10 mouse cellular contexts compared by ENCODE assay signal in the genomic region with DNA sequence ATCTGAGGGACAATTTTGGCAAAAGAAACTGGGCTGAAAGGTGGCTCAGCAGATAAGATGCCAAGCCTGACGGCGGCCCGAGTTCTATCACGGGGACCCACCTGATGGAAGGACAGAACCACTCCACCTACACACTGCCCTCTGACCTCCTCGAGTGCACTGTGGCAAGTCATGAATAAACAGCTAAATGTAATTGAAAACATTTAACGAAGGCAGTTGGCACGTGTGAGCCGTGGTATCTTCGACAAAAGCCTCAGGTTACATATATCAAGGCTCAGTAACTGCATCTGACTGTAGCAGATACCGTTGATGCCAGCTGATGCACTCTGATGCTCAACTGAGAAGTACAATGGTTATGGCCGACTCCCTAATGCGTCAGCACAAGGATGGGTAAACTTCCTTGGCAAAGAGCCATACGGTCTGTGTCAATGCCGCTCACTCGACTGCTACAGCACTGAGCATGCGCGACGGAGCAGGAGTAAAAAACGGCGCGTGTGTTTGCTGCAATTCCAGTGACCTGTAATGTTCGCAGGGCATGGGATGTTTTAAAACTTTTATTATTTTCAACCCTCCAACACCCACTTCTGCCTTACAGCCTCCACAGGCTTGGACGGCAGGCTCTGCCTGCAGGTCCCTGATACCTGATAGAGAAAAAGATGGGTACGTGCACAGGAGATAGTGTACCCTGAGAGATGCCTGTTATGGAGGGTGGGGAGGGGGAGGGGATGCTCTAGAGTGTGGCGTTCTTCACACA. TPM values are rescaled to one million over a fixed set of nuclear protein-coding genes. Genes with fewer than 3 reads are reported as not detected.
DNase-seq lines count a peak whose midpoint lies in the region; ATAC-seq and TF ChIP-seq lines count a peak whose summit lies in the region.
"Had no signal": no experiment of that assay in that cellular context is flagged by ENCODE, and none has a peak within 500 bp of the region (broad histone marks: within the 10 kb centered on the region; RNA-seq: fewer than 3 reads in every experiment).

No protein-coding gene starts in this region.

- H3K4me2 ChIP-seq in hindbrain, embryonic 11.5 days (replicated peaks; ENCODE audit: low read depth, low read length) = no peak overlapping the region
- no peak overlapping the region for H3K4me2 ChIP-seq in intestine, embryonic 16.5 days (ENCODE audit: low read depth, low read length)
- peak overlapping the region; percentile 67 for H3K4me2 ChIP-seq in liver, postnatal 0 days (ENCODE audit: low read depth, low read length)
- H3K4me2 ChIP-seq: embryonic facial prominence, embryonic 13.5 days had no signal

- no peak for DNase-seq in hindbrain, embryonic 10.5 days (ENCODE audit: low spot score)
- no peak for DNase-seq in hindbrain, embryonic 11.5 days (ENCODE audit: low spot score)
- peak; percentile 36 for DNase-seq in R1 (ENCODE audit: low read depth, low spot score)
- DNase-seq in liver, postnatal 0 days = peak; percentile 72
- DNase-seq in frontal cortex, postnatal 10 days (ENCODE audit: low spot score in 2 of 2) = no peak
- no peak for DNase-seq in adipocyte (ENCODE audit: low spot score)

- no peak for TF ChIP-seq CTCF in liver, postnatal 0 days (IDR thresholded peaks at IDR 0.05; ENCODE audit: low read depth)

- H3K27ac ChIP-seq in hindbrain, embryonic 10.5 days = 0 out of 2 replicates have a peak overlapping the region, but pooled peaks have one; percentile 16
- H3K27ac ChIP-seq in hindbrain, embryonic 11.5 days (ENCODE audit: low read depth, low read length) = no peak overlapping the region
- H3K27ac ChIP-seq in intestine, embryonic 16.5 days (ENCODE audit: low read length) = no peak overlapping the region
- peak overlapping the region; percentile 96 for H3K27ac ChIP-seq in liver, postnatal 0 days (ENCODE audit: low read depth)
- H3K27ac ChIP-seq: embryonic facial prominence, embryonic 13.5 days had no signal

- TF ChIP-seq EP300 in liver, postnatal 0 days (IDR thresholded peaks at IDR 0.05; ENCODE audit: low read depth) = peak; percentile 94

- H3K4me1 ChIP-seq in hindbrain, embryonic 10.5 days (replicated peaks) = 0 out of 2 replicates have a peak, but pooled peaks cover 10% of the 10 kb centered on the region
- H3K4me1 ChIP-seq in hindbrain, embryonic 11.5 days (replicated peaks; ENCODE audit: control insufficient read depth, insufficient read depth, low read length) = no peaks in the 10 kb centered on the region
- no peaks in the 10 kb centered on the region for H3K4me1 ChIP-seq in intestine, embryonic 16.5 days (ENCODE audit: control insufficient read depth, insufficient read depth, low read length)
- H3K4me1 ChIP-seq in liver, postnatal 0 days (ENCODE audit: insufficient read depth) = peaks cover 34% of the 10 kb centered on the region
- H3K4me1 ChIP-seq: embryonic facial prominence, embryonic 13.5 days had no signal

- H3K4me3 ChIP-seq in hindbrain, embryonic 10.5 days = no peak overlapping the region
- no peak overlapping the region for H3K4me3 ChIP-seq in hindbrain, embryonic 11.5 days (ENCODE audit: low read depth, low read length)
- no peak overlapping the region for H3K4me3 ChIP-seq in intestine, embryonic 16.5 days (ENCODE audit: low read length)
- H3K4me3 ChIP-seq in liver, postnatal 0 days (ENCODE audit: low read depth, low read length) = 0 out of 2 replicates have a peak overlapping the region, but pooled peaks have one; percentile 25
- H3K4me3 ChIP-seq: embryonic facial prominence, embryonic 13.5 days had no signal

- H3K9ac ChIP-seq in hindbrain, embryonic 11.5 days (ENCODE audit: low read depth, low read length) = no peak overlapping the region
- no peak overlapping the region for H3K9ac ChIP-seq in intestine, embryonic 16.5 days (ENCODE audit: low read depth, low read length)
- H3K9ac ChIP-seq in liver, postnatal 0 days (replicated peaks) = peak overlapping the region; percentile 44
- H3K9ac ChIP-seq: embryonic facial prominence, embryonic 13.5 days had no signal

- no peaks in the 10 kb centered on the region for H3K27me3 ChIP-seq in hindbrain, embryonic 10.5 days (ENCODE audit: insufficient read depth, poor library complexity, severe bottlenecking)
- no peaks in the 10 kb centered on the region for H3K27me3 ChIP-seq in hindbrain, embryonic 11.5 days (ENCODE audit: control insufficient read depth, insufficient read depth, low read length)
- no peaks in the 10 kb centered on the region for H3K27me3 ChIP-seq in intestine, embryonic 16.5 days (replicated peaks; ENCODE audit: control insufficient read depth, insufficient read depth, low read length)
- H3K27me3 ChIP-seq in liver, postnatal 0 days (ENCODE audit: insufficient read depth, low read length) = no peaks in the 10 kb centered on the region
- H3K27me3 ChIP-seq: embryonic facial prominence, embryonic 13.5 days had no signal

- H3K9me3 ChIP-seq in hindbrain, embryonic 10.5 days = 0 out of 2 replicates have a peak, but pooled peaks cover 2% of the 10 kb centered on the region
- no peaks in the 10 kb centered on the region for H3K9me3 ChIP-seq in hindbrain, embryonic 11.5 days (ENCODE audit: control insufficient read depth, low read length)
- no peaks in the 10 kb centered on the region for H3K9me3 ChIP-seq in intestine, embryonic 16.5 days (ENCODE audit: control insufficient read depth, low read length)
- H3K9me3 ChIP-seq in liver, postnatal 0 days (ENCODE audit: low read length) = no peaks in the 10 kb centered on the region
- H3K9me3 ChIP-seq: embryonic facial prominence, embryonic 13.5 days had no signal

- no peak for ATAC-seq in hindbrain, embryonic 11.5 days (ENCODE audit: low FRiP score)
- peak; percentile 73 for ATAC-seq in intestine, embryonic 16.5 days
- peak; percentile 86 for ATAC-seq in liver, postnatal 0 days
- no peak for ATAC-seq in granulocyte monocyte progenitor cell, adult 5-6 weeks (replicated peaks; ENCODE audit: poor library complexity, severe bottlenecking)

- H3K36me3 ChIP-seq in hindbrain, embryonic 10.5 days = 0 out of 2 replicates have a peak, but pooled peaks cover 3% of the 10 kb centered on the region
- H3K36me3 ChIP-seq in hindbrain, embryonic 11.5 days (ENCODE audit: control insufficient read depth, insufficient read depth, low read length) = no peaks in the 10 kb centered on the region
- H3K36me3 ChIP-seq in intestine, embryonic 16.5 days (ENCODE audit: control insufficient read depth, insufficient read depth, low read length) = no peaks in the 10 kb centered on the region
- H3K36me3 ChIP-seq in liver, postnatal 0 days (replicated peaks; ENCODE audit: insufficient read depth, low read length) = peaks cover 4% of the 10 kb centered on the region

- 90% methylated on average over 25 of the region's 25 CpGs for WGBS in hindbrain, embryonic 10.5 days
- 90% methylated on average over 25 of the region's 25 CpGs for WGBS in hindbrain, embryonic 11.5 days
- 76% methylated on average over 25 of the region's 25 CpGs for WGBS in intestine, embryonic 16.5 days
- WGBS in liver, postnatal 0 days (ENCODE audit: insufficient replicate concordance) = 53% methylated on average over 25 of the region's 25 CpGs

RNA-seq across cellular contexts. Expression of a gene that starts 26.2 kb away (rescaled TPM):
- 12.9 and 13.4 TPM in 2 replicates for polyA plus RNA-seq in hindbrain, embryonic 10.5 days (2016; fragmentation: Nextera tagmentation; extraction: Ambion mirVana)
- polyA plus RNA-seq in hindbrain, embryonic 11.5 days (2014; fragmentation: Nextera tagmentation; extraction: Ambion mirVana) = 7.8 and 9.0 TPM in 2 replicates
- polyA plus RNA-seq in intestine, embryonic 16.5 days (2015; fragmentation: Nextera tagmentation; extraction: Ambion mirVana) = 10.4 and 10.9 TPM in 2 replicates
- 12.0 and 12.8 TPM in 2 replicates for polyA plus RNA-seq in liver, postnatal 0 days (2015; fragmentation: Nextera tagmentation; extraction: Ambion mirVana)
- 1.8 and 3.1 TPM in 2 replicates for total RNA-seq in granulocyte monocyte progenitor cell, adult 5-6 weeks (2014; fragmentation: Nextera tagmentation)
- total RNA-seq in granulocyte monocyte progenitor cell, adult 5-6 weeks (2017) = 1.6 and 2.3 TPM in 2 replicates

RNA-seq across cellular contexts. Expression of a gene that starts 38.1 kb away (rescaled TPM):
- polyA plus RNA-seq in hindbrain, embryonic 10.5 days (2016; fragmentation: Nextera tagmentation; extraction: Ambion mirVana) = 1.9 and 2.2 TPM in 2 replicates
- 1.7 and 2.0 TPM in 2 replicates for polyA plus RNA-seq in hindbrain, embryonic 11.5 days (2014; fragmentation: Nextera tagmentation; extraction: Ambion mirVana)
- polyA plus RNA-seq in intestine, embryonic 16.5 days (2015; fragmentation: Nextera tagmentation; extraction: Ambion mirVana) = 2.5 and 2.8 TPM in 2 replicates
- 2.1 and 2.4 TPM in 2 replicates for polyA plus RNA-seq in liver, postnatal 0 days (2015; fragmentation: Nextera tagmentation; extraction: Ambion mirVana)
- 1.5 TPM in 1 of 2 replicates, not detected in the other for total RNA-seq in granulocyte monocyte progenitor cell, adult 5-6 weeks (2014; fragmentation: Nextera tagmentation)
- total RNA-seq in granulocyte monocyte progenitor cell, adult 5-6 weeks (2017) = 0.26 and 1.6 TPM in 2 replicates

RNA-seq across cellular contexts. Expression of a gene that starts 47.6 kb away (rescaled TPM):
- 7.9 and 9.5 TPM in 2 replicates for polyA plus RNA-seq in hindbrain, embryonic 10.5 days (2016; fragmentation: Nextera tagmentation; extraction: Ambion mirVana)
- polyA plus RNA-seq in hindbrain, embryonic 11.5 days (2014; fragmentation: Nextera tagmentation; extraction: Ambion mirVana) = 11.0 and 14.2 TPM in 2 replicates
- 6.6 and 6.9 TPM in 2 replicates for polyA plus RNA-seq in intestine, embryonic 16.5 days (2015; fragmentation: Nextera tagmentation; extraction: Ambion mirVana)
- polyA plus RNA-seq in liver, postnatal 0 days (2015; fragmentation: Nextera tagmentation; extraction: Ambion mirVana) = 3.6 and 4.3 TPM in 2 replicates
- total RNA-seq in granulocyte monocyte progenitor cell, adult 5-6 weeks (2014; fragmentation: Nextera tagmentation) = 29.5 and 37.5 TPM in 2 replicates
- 1.2 TPM in 2 replicates for total RNA-seq in granulocyte monocyte progenitor cell, adult 5-6 weeks (2017)

RNA-seq across cellular contexts. Expression of a gene that starts 47.6 kb away (rescaled TPM):
- polyA plus RNA-seq in hindbrain, embryonic 10.5 days (2016; fragmentation: Nextera tagmentation; extraction: Ambion mirVana) = 0.50 and 2.4 TPM in 2 replicates
- polyA plus RNA-seq in hindbrain, embryonic 11.5 days (2014; fragmentation: Nextera tagmentation; extraction: Ambion mirVana) = 0.77 and 1.0 TPM in 2 replicates
- polyA plus RNA-seq in intestine, embryonic 16.5 days (2015; fragmentation: Nextera tagmentation; extraction: Ambion mirVana) = 0.57 TPM in 1 of 2 replicates, not detected in the other
- not detected in 2 replicates for polyA plus RNA-seq in liver, postnatal 0 days (2015; fragmentation: Nextera tagmentation; extraction: Ambion mirVana)
- total RNA-seq in granulocyte monocyte progenitor cell, adult 5-6 weeks (2014; fragmentation: Nextera tagmentation) = 0.58 TPM in 1 of 2 replicates, not detected in the other
- not detected in 2 replicates for total RNA-seq in granulocyte monocyte progenitor cell, adult 5-6 weeks (2017)
- polyA plus RNA-seq: embryonic facial prominence, embryonic 13.5 days; urinary bladder, adult 2 months had no signal

Comparison
In these comparisons a context has a peak if more than half of its experiments do, and no peak if none do; other contexts are left out.
1. H3K27ac ChIP-seq: peak in hindbrain, embryonic 10.5 days (single experiment) and liver, postnatal 0 days (single experiment); none in hindbrain, embryonic 11.5 days (single experiment) and intestine, embryonic 16.5 days (single experiment).
2. DNase-seq: peak in R1 (single experiment) and liver, postnatal 0 days (single experiment); none in hindbrain, embryonic 10.5 days (single experiment), hindbrain, embryonic 11.5 days (single experiment), frontal cortex, postnatal 10 days (0 of 2) and adipocyte (single experiment).
3. ATAC-seq: peak in intestine, embryonic 16.5 days (single experiment) and liver, postnatal 0 days (single experiment); none in hindbrain, embryonic 11.5 days (single experiment) and granulocyte monocyte progenitor cell, adult 5-6 weeks (single experiment).